Mouse (Mus musculus) C2C12 (cell line): ENCODE results near the gene Mfsd4a.

Experiments used
- CEBPB ChIP-seq: IDR thresholded peaks from one replicate; pipeline ENCODE4 v1.6.1; 2011; ENCODE audit warnings: low read depth, mild to moderate bottlenecking, control low read depth, moderate library complexity
- CTCF ChIP-seq: IDR thresholded peaks from one replicate; pipeline ENCODE4 v1.5.1; 2011; ENCODE audit not compliant: control insufficient read depth, insufficient read depth, insufficient read length
- MAX ChIP-seq: IDR thresholded peaks from one replicate; pipeline ENCODE4 v1.6.1; 2011; ENCODE audit warnings: mild to moderate bottlenecking, control low read depth

GRCm38 (mm10) chr1:132022107-132022506 lies 45.8 kb downstream of the Mfsd4a start:
- TF ChIP-seq CTCF, result no peak
- no peak for TF ChIP-seq CEBPB
- TF ChIP-seq MAX, result no peak
